Mouse (Mus musculus) c-Kit-positive CD71-positive TER-119-positive erythroid progenitor cells, embryonic 14.5 days (primary cell): Measurements from ENCODE around the gene Fsd2.
A peak's percentile ranks its signal among the peaks of the same experiment; 100 is the strongest.

ENCODE experiments used
- DNase-seq: peaks from one replicate; pipeline ENCODE4 v3.0.0-alpha.2; 2013; ENCODE audit warnings: low spot score

The Fsd2 gene

GRCm38 (mm10) chr7:81542934-81543333 lies 23.8 kb downstream of the Fsd2 start:
- no peak for DNase-seq

GRCm38 (mm10) chr7:81541924-81542524 lies 24.7 kb downstream of the Fsd2 start:
- no peak for DNase-seq

GRCm38 (mm10) chr7:81540999-81541398 lies 25.7 kb downstream of the Fsd2 start:
- no peak for DNase-seq

GRCm38 (mm10) chr7:81539565-81539964 lies 27.2 kb downstream of the Fsd2 start:
- no peak for DNase-seq

- DNase-seq = no peak
These were observed 28.6 kb downstream of the Fsd2 start for GRCm38 (mm10) chr7:81538070-81538675.

- no peak for DNase-seq
These were observed 30.3 kb downstream of the Fsd2 start for GRCm38 (mm10) chr7:81536478-81536877.

- no peak for DNase-seq
These were observed 35.3 kb downstream of the Fsd2 start for GRCm38 (mm10) chr7:81531462-81531861.

GRCm38 (mm10) chr7:81528918-81529317 lies 37.8 kb downstream of the Fsd2 start:
- DNase-seq = no peak

GRCm38 (mm10) chr7:81523663-81524017 lies 43.1 kb downstream of the Fsd2 start:
- no peak for DNase-seq

- DNase-seq = peak; percentile 83
These were observed 43.6 kb downstream of the Fsd2 start for GRCm38 (mm10) chr7:81523008-81523662.

- DNase-seq = no peak
These were observed 50.4 kb downstream of the Fsd2 start for GRCm38 (mm10) chr7:81516154-81517030.

GRCm38 (mm10) chr7:81514906-81515590 lies 51.7 kb downstream of the Fsd2 start:
- no peak for DNase-seq

- no peak for DNase-seq
These were observed 65.7 kb downstream of the Fsd2 start for GRCm38 (mm10) chr7:81501050-81501449.

- DNase-seq = no peak
These were observed 68.6 kb downstream of the Fsd2 start, which contains the start of gene BC048679 for GRCm38 (mm10) chr7:81498181-81498580. TSS of gene BC048679 (minus strand) at chr7:81498281.

GRCm38 (mm10) chr7:81497171-81497570 lies 69.6 kb downstream of the Fsd2 start:
- DNase-seq = no peak

- DNase-seq = peak; percentile 5
These were observed 73.3 kb downstream of the Fsd2 start, which contains the start of gene Ap3b2 for GRCm38 (mm10) chr7:81493331-81494021. TSS of gene Ap3b2 (minus strand) at chr7:81493925.

- no peak for DNase-seq
These were observed 74.1 kb downstream of the Fsd2 start for GRCm38 (mm10) chr7:81492628-81493027.

- no peak for DNase-seq
These were observed 77.1 kb downstream of the Fsd2 start for GRCm38 (mm10) chr7:81489649-81490048.
